Mouse (Mus musculus) hindbrain, embryonic 11.5 days (tissue): ENCODE data around the gene Siae. TPM values are rescaled to one million over a fixed set of nuclear protein-coding genes. Genes with fewer than 3 reads are reported as not detected.

Source experiments
- ATAC-seq: fragments of 200-750 bp; cut with Nextera tagmentation; 2 replicates; pipeline ENCODE4 v1.8.0; 2017; ENCODE audit warnings: mild to moderate bottlenecking, moderate TSS enrichment, moderate library complexity; ENCODE audit not compliant: low FRiP score
- DNase-seq: peaks from one replicate; pipeline ENCODE4 v3.0.0-alpha.2; 2015; ENCODE audit warnings: low spot score
- H3K27ac ChIP-seq: fragments of 300-500 bp; sonication (generic); 2 replicates; pipeline ENCODE4 v1.5.1; 2014; ENCODE audit warnings: mild to moderate bottlenecking, low read depth, low read length
- H3K27me3 ChIP-seq: fragments of 300-500 bp; sonication (generic); 2 replicates; pipeline ENCODE4 v1.6.1; 2014; ENCODE audit warnings: mild to moderate bottlenecking, low read length, moderate library complexity, mixed read lengths; ENCODE audit not compliant: control insufficient read depth, insufficient read depth
- H3K36me3 ChIP-seq: fragments of 300-500 bp; sonication (generic); 2 replicates; pipeline ENCODE4 v1.6.1; 2014; ENCODE audit warnings: mild to moderate bottlenecking, low read length, moderate library complexity, mixed read lengths; ENCODE audit not compliant: control insufficient read depth, insufficient read depth
- H3K4me1 ChIP-seq: fragments of 300-500 bp; sonication (generic); replicated peaks from 2 replicates; pipeline ENCODE4 v1.6.1; 2014; ENCODE audit warnings: low read length, mixed read lengths; ENCODE audit not compliant: control insufficient read depth, insufficient read depth
- H3K4me2 ChIP-seq: fragments of 300-500 bp; sonication (generic); replicated peaks from 2 replicates; pipeline ENCODE4 v1.6.1; 2014; ENCODE audit warnings: mild to moderate bottlenecking, low read depth, low read length
- H3K4me3 ChIP-seq: fragments of 300-500 bp; sonication (generic); 2 replicates; pipeline ENCODE4 v1.5.1; 2014; ENCODE audit warnings: low read depth, low read length
- H3K9ac ChIP-seq: fragments of 300-500 bp; sonication (generic); 2 replicates; pipeline ENCODE4 v1.6.1; 2014; ENCODE audit warnings: low read depth, low read length
- H3K9me3 ChIP-seq: fragments of 300-500 bp; sonication (generic); 2 replicates; pipeline ENCODE4 v1.6.1; 2016; ENCODE audit warnings: low read length; ENCODE audit not compliant: control insufficient read depth
- WGBS: fragments of 180-500 bp; shearing (Covaris S2); extraction: QIAGEN DNeasy Blood & Tissue Kit; methylation state at CpG from one replicate; pipeline ENCODE4 v1.1.7; 2014; 5-methylcytosine and 5-hydroxymethylcytosine counted together
- polyA plus RNA-seq: library from polyadenylated mRNA; unstranded; fragments of >200 nt; fragmentation: Nextera tagmentation; extraction: Ambion mirVana; gene quantifications from 2 replicates; pipeline ENCODE4 v1.2.1, GENCODE M21; 2014

Siae gene
- polyA plus RNA-seq, 1 experiment from 2014 or later: 7.8 TPM

- H3K4me2 ChIP-seq: no peak overlapping the region
- ATAC-seq: no peak
- no peak overlapping the region for H3K27ac ChIP-seq
- H3K9me3 ChIP-seq: no peaks in the 10 kb centered on the region
- no peaks in the 10 kb centered on the region for H3K27me3 ChIP-seq
- no peaks in the 10 kb centered on the region for H3K4me1 ChIP-seq
- WGBS: 95% methylated on average over 3 of the region's 3 CpGs
- no peak overlapping the region for H3K4me3 ChIP-seq
- no peak for DNase-seq
- H3K36me3 ChIP-seq: no peaks in the 10 kb centered on the region
- H3K9ac ChIP-seq: no peak overlapping the region
These were observed 78.8 kb downstream of the Siae start for GRCm38 (mm10) chr9:37634269-37634668.

DNA sequence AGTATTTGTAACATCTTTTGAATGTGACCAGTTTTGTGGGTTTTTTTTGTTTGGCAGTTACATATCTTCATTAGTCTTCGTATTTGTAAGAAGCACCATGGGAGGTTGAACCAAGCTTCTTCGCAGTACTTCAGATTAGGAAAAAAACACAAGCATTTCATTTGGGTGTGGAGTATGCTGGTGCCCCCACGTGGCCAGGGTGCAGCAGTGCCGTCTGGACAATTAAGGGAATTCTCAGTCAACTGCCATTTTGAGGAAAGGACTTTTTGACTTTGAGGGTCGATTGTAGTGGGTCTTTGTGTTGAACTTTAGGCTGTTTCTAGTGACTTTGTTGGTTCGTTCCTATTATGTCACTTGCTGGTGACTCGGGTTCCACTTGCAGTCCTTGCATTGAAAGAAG, 80.8 kb downstream of the Siae start:
- Histone ChIP-seq H3K36me3 (no peaks in the 10 kb centered on the region), H3K4me2 (no peak overlapping the region), H3K4me3 (no peak overlapping the region), H3K4me1 (no peaks in the 10 kb centered on the region), H3K9me3 (no peaks in the 10 kb centered on the region), H3K9ac (no peak overlapping the region), H3K27ac (no peak overlapping the region), H3K27me3 (no peaks in the 10 kb centered on the region)
- WGBS: 14% methylated on average over 7 of the region's 7 CpGs
- no peak for ATAC-seq
- peak; percentile 71 for DNase-seq

- no peak for ATAC-seq
- no peak for DNase-seq
- Histone ChIP-seq H3K27me3 (no peaks in the 10 kb centered on the region), H3K36me3 (no peaks in the 10 kb centered on the region), H3K27ac (no peak overlapping the region), H3K9ac (no peak overlapping the region), H3K4me1 (no peaks in the 10 kb centered on the region), H3K9me3 (no peaks in the 10 kb centered on the region), H3K4me2 (no peak overlapping the region), H3K4me3 (no peak overlapping the region)
- 72% methylated on average over 6 of the region's 6 CpGs for WGBS
These were observed 81.5 kb downstream of the Siae start for GRCm38 (mm10) chr9:37636800-37637542.

GRCm38 (mm10) chr9:37638721-37639120, 83.2 kb downstream of the Siae start:
- H3K27ac ChIP-seq: no peak overlapping the region
- H3K27me3 ChIP-seq: no peaks in the 10 kb centered on the region
- no peak for DNase-seq
- H3K4me1 ChIP-seq: no peaks in the 10 kb centered on the region
- H3K4me3 ChIP-seq: no peak overlapping the region
- no peaks in the 10 kb centered on the region for H3K36me3 ChIP-seq
- no peaks in the 10 kb centered on the region for H3K9me3 ChIP-seq
- H3K4me2 ChIP-seq: no peak overlapping the region
- ATAC-seq: no peak
- 92% methylated on average over 3 of the region's 3 CpGs for WGBS
- no peak overlapping the region for H3K9ac ChIP-seq

DNA sequence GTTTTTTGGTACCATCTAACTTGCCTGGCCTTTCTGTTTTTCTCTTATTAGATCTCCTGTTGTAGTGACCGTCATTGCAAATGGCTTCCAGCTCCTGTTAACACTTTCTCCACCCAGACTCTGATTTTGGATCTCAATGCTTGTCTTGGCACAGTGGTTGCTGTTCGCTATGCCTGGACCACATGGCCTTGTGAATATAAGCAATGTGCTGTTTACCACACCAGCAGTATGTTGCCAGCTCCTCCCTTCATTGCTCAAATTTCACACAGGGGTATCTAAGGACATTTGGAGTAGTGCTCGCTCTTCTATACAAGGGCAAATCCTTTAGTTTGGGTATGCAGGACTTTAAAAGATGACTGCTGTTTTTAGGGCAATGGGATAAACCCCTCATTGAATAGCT, 90.7 kb downstream of the Siae start:
- ATAC-seq (no peak), DNase-seq (no peak)
- Histone ChIP-seq H3K4me3 (no peak overlapping the region), H3K4me2 (no peak overlapping the region), H3K27ac (no peak overlapping the region), H3K27me3 (no peaks in the 10 kb centered on the region), H3K9ac (no peak overlapping the region), H3K4me1 (no peaks in the 10 kb centered on the region), H3K36me3 (peaks cover 5% of the 10 kb centered on the region; the same call in 1 of the 2 replicates), H3K9me3 (no peaks in the 10 kb centered on the region)
- 91% methylated on average over 3 of the region's 3 CpGs for WGBS

DNA sequence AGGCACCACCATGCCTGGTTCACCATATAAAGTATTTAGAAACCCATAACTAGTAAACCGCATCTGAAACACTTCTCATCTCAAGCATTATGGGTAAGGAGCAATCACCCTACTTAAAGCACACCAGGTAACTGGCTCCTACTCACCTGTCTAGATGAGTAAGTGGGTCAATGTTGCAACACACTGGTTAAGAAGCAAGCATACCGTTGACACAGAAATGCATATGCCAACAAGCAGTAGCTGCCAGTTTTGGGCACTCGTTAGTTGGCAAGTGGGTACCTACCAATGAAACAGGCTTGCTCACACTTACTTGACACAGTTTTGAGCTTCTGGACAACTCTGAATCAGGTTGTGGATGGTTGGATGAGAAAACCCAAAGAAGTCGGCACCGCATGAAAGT, 95.1 kb downstream of the Siae start:
- ATAC-seq: no peak
- H3K4me2 ChIP-seq: no peak overlapping the region
- 94% methylated on average over 5 of the region's 5 CpGs for WGBS

GRCm38 (mm10) chr9:37653836-37654235, 98.3 kb downstream of the Siae start:
- Histone ChIP-seq H3K4me1 (no peaks in the 10 kb centered on the region), H3K27ac (no peak overlapping the region), H3K9ac (no peak overlapping the region), H3K36me3 (peaks cover 17% of the 10 kb centered on the region), H3K4me2 (no peak overlapping the region), H3K9me3 (no peaks in the 10 kb centered on the region), H3K27me3 (no peaks in the 10 kb centered on the region), H3K4me3 (no peak overlapping the region)
- WGBS: 90% methylated on average over 5 of the region's 5 CpGs
- ATAC-seq (no peak), DNase-seq (no peak)

More for the DNA sequence above, 95.1 kb downstream of the Siae start:
- Histone ChIP-seq H3K4me1 (no peaks in the 10 kb centered on the region), H3K27me3 (no peaks in the 10 kb centered on the region), H3K4me3 (no peak overlapping the region), H3K27ac (no peak overlapping the region), H3K36me3 (peaks cover 18% of the 10 kb centered on the region), H3K9ac (no peak overlapping the region), H3K9me3 (no peaks in the 10 kb centered on the region)
- DNase-seq: no peak

DNA sequence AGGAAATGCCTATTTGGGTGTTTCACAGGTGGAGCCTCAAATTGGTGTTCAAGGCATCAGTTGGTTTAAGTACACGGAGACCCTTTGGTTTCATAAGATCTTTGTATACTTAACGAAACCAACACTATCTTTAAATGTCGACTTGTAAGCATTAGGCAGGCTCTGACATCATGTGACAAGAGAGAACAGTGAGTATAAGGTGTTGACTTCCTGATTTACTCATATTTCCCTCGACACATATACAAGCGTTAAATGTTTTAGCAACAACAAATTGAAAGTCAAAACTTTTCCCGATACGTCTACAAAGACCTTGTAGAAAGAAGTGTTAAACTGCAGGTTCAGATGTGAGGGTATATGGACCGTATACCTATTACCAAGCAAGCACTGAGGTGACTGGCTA, 100.5 kb downstream of the Siae start:
- ATAC-seq (0 out of 2 replicates have a peak, but pooled peaks have one; percentile 7), DNase-seq (no peak)
- WGBS: 73% methylated on average over 8 of the region's 8 CpGs
- Histone ChIP-seq H3K36me3 (peaks cover 13% of the 10 kb centered on the region; the same call in 1 of the 2 replicates), H3K4me1 (no peaks in the 10 kb centered on the region), H3K27ac (no peak overlapping the region), H3K9me3 (no peaks in the 10 kb centered on the region), H3K4me3 (peak overlapping the region; percentile 75), H3K9ac (no peak overlapping the region; the same call in 1 of the 2 replicates), H3K4me2 (peak overlapping the region; percentile 68), H3K27me3 (no peaks in the 10 kb centered on the region)

DNA sequence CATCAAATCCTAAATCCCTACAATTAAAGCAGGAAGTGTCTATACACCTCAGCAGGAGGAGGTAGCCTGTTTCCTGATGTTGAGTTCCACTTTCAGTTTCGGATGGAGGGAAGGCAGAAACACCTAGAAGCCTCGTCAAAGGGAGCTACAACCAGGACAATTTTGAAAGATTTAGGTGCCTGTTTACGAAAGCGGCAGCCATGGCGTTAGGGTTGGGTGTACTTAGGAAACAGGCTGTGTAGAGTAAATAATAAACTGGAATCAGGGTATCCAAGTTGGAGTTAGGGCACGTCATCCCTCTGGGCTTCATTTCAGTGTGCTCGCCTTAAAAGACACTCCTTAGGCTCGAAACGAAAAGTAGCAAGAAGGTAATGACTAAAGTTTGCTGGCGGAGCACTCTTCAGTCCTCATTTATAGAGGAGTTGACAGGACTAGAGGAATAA, 101.0 kb downstream of the Siae start:
- WGBS: 3% methylated on average over 10 of the region's 10 CpGs
- H3K4me1 ChIP-seq: no peaks in the 10 kb centered on the region
- H3K27ac ChIP-seq: peak overlapping the region; percentile 62; the same call in 1 of the 2 replicates
- peak overlapping the region; percentile 85 for H3K9ac ChIP-seq
- no peaks in the 10 kb centered on the region for H3K9me3 ChIP-seq
- ATAC-seq: 0 out of 2 replicates have a peak, but pooled peaks have one; percentile 13
- H3K36me3 ChIP-seq: peaks cover 13% of the 10 kb centered on the region; the same call in 1 of the 2 replicates
- H3K4me2 ChIP-seq: peak overlapping the region; percentile 68
- H3K4me3 ChIP-seq: peak overlapping the region; percentile 75
- DNase-seq: no peak
- H3K27me3 ChIP-seq: no peaks in the 10 kb centered on the region
